Mouse (Mus musculus): ENCODE measurements around the gene Bag3. TPM values are rescaled to one million over a fixed set of nuclear protein-coding genes. Genes with fewer than 3 reads are reported as not detected.

The Bag3 gene
- total and polyA plus RNA-seq, 3 experiments, result 0.13 to 0.24 TPM; not detected in 1

DNA sequence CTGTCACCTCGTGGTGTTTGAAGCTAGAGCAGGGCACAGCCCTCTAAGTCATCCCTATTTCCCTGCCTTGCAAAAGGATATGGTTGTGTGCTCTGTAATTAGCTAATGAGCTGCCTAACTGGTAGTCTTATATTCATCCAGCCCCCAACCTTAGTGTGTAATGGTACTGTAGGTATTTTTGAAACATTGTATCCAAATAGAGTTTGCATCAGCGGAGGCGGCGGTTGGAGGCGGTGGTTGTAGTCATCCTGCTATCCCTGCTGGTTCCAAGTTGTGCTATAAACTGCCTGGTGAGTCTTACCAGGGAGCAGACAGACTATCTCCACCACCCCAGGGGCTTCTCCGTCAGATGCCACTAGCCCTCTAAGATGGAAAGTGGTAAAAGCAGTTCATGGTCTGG is 19.3 kb upstream of the Bag3 start:
- in situ Hi-C loops (cut with MboI; ENCODE audit: low pct_ligation_motif_present, low pct_unique_long_range_greater_than_20kb, low sequenced_read_pairs), result no loop called here
- no peaks in the 10 kb centered on the region for H3K4me1 ChIP-seq (ENCODE audit: control insufficient read depth in 1 of 2, insufficient read depth in 2 of 2)
- no peak overlapping the region for H3K4me3 ChIP-seq (replicated peaks in 1 of 3; ENCODE audit: low read depth in 2 of 3, low read length in 2 of 3, poor library complexity in 1 of 3)
- H3K79me2 ChIP-seq (replicated peaks; ENCODE audit: control insufficient read depth, extremely low read depth, insufficient read depth, poor library complexity, severe bottlenecking), result no peaks in the 10 kb centered on the region
- no peak overlapping the region for H3K4me2 ChIP-seq (ENCODE audit: insufficient read depth, low read depth, poor library complexity, severe bottlenecking)
- H3K9ac ChIP-seq (ENCODE audit: insufficient read depth, low read depth), result no peak overlapping the region
- TF ChIP-seq JUND (conservative IDR thresholded peaks at IDR 0.05; ENCODE audit: low read depth, low read length) (no peak), SIN3A (IDR thresholded peaks at IDR 0.05; ENCODE audit: low read length) (no peak), MEF2A (IDR thresholded peaks at IDR 0.05; ENCODE audit: borderline replicate concordance, low read depth, low read length) (no peak), POLR2A (IDR thresholded peaks at IDR 0.05; ENCODE audit: low read depth, low read length) (no peak)
- H3K27me3 ChIP-seq (replicated peaks), result no peaks in the 10 kb centered on the region
- H3K27ac ChIP-seq (ENCODE audit: insufficient read depth, low read depth), result no peak overlapping the region
- H3K9me3 ChIP-seq (replicated peaks; ENCODE audit: low read length), result no peaks in the 10 kb centered on the region
- no peak for DNase-seq (ENCODE audit: extremely low read depth)
- dilution Hi-C loops (cut with MboI; ENCODE audit: extremely low pct_ligation_motif_present, extremely low pct_unique_long_range_greater_than_20kb, low sequenced_read_pairs), result no loop called here
- no peaks in the 10 kb centered on the region for H3K36me3 ChIP-seq (replicated peaks in 1 of 2; ENCODE audit: control insufficient read depth in 1 of 2, insufficient read depth in 1 of 2, low read length in 1 of 2)

DNA sequence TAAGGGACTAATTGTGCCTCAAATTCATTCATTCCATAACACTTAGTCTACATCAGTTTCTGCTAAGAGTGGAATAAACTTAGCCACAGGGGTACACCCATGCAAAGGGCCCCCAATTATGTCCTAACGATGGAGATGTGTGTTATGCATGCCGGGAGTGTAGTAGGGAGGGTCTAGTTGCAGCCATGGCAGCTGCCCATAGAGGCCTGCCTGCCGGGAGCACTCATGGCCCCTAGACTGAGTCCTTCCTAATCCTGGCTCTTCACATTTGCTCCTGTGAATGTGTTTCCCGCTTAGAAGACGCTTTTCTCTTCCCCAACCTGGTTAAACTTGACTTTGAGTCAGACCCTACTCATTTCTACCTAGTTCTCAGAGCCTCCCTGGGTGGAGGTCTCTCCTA is 11.5 kb upstream of the Bag3 start:
- H3K9ac ChIP-seq (ENCODE audit: insufficient read depth, low read depth), result no peak overlapping the region
- no peak for DNase-seq (ENCODE audit: extremely low read depth)
- H3K4me3 ChIP-seq (replicated peaks in 1 of 3; ENCODE audit: low read depth in 2 of 3, low read length in 2 of 3, poor library complexity in 1 of 3), result no peak overlapping the region
- H3K4me1 ChIP-seq (ENCODE audit: control insufficient read depth in 1 of 2, insufficient read depth in 2 of 2), result no peaks in the 10 kb centered on the region
- H3K79me2 ChIP-seq (replicated peaks; ENCODE audit: control insufficient read depth, extremely low read depth, insufficient read depth, poor library complexity, severe bottlenecking), result no peaks in the 10 kb centered on the region
- H3K36me3 ChIP-seq (replicated peaks in 1 of 2; ENCODE audit: control insufficient read depth in 1 of 2, insufficient read depth in 1 of 2, low read length in 1 of 2), result no peaks in the 10 kb centered on the region
- in situ Hi-C loops (cut with MboI; ENCODE audit: low pct_ligation_motif_present, low pct_unique_long_range_greater_than_20kb, low sequenced_read_pairs) (no loop called here), dilution Hi-C loops (cut with MboI; ENCODE audit: extremely low pct_ligation_motif_present, extremely low pct_unique_long_range_greater_than_20kb, low sequenced_read_pairs) (no loop called here)
- TF ChIP-seq ZNF384 (IDR thresholded peaks at IDR 0.05; ENCODE audit: low read depth, low read length) (no peak), E2F4 (IDR thresholded peaks at IDR 0.05; ENCODE audit: insufficient replicate concordance, low read depth, low read length) (no peak), MEF2A (IDR thresholded peaks at IDR 0.05; ENCODE audit: borderline replicate concordance, low read depth, low read length) (no peak), CTCF (conservative IDR thresholded peaks at IDR 0.05 in 1 of 2, IDR thresholded peaks at IDR 0.05 in 1 of 2; ENCODE audit: low read depth in 2 of 2, low read length in 2 of 2) (no peak), USF2 (conservative IDR thresholded peaks at IDR 0.05; ENCODE audit: low read depth, low read length) (no peak), ELF1 (IDR thresholded peaks at IDR 0.05; ENCODE audit: low read depth, low read length) (no peak), UBTF (IDR thresholded peaks at IDR 0.05; ENCODE audit: low read depth, low read length) (no peak), RAD21 (IDR thresholded peaks at IDR 0.05; ENCODE audit: low read depth, low read length) (no peak), NRF1 (IDR thresholded peaks at IDR 0.05; ENCODE audit: low read depth, low read length) (no peak), MAX (IDR thresholded peaks at IDR 0.05; ENCODE audit: low read length) (no peak), MXI1 (IDR thresholded peaks at IDR 0.05; ENCODE audit: low read depth, low read length) (no peak), MYC (IDR thresholded peaks at IDR 0.05; ENCODE audit: low read depth, low read length) (no peak), ZKSCAN1 (IDR thresholded peaks at IDR 0.05; ENCODE audit: borderline replicate concordance, low read depth, low read length) (no peak), GABPA (IDR thresholded peaks at IDR 0.05; ENCODE audit: insufficient replicate concordance, low read depth, low read length) (no peak)
- no peak overlapping the region for H3K27ac ChIP-seq (ENCODE audit: insufficient read depth, low read depth)
- H3K27me3 ChIP-seq (replicated peaks), result peaks cover 2% of the 10 kb centered on the region
- no peaks in the 10 kb centered on the region for H3K9me3 ChIP-seq (replicated peaks; ENCODE audit: low read length)
- H3K4me2 ChIP-seq (ENCODE audit: insufficient read depth, low read depth, poor library complexity, severe bottlenecking), result no peak overlapping the region
